Mouse (Mus musculus) midbrain, embryonic 10.5 days (tissue): Measurements from ENCODE around the gene Timm29. TPM values are rescaled to one million over a fixed set of nuclear protein-coding genes. Genes with fewer than 3 reads are reported as not detected.

ENCODE experiments used
- DNase-seq: peaks from one replicate; pipeline ENCODE4 v3.0.0-alpha.2; 2017; ENCODE audit warnings: low spot score
- H3K27ac ChIP-seq: fragments of 300-500 bp; sonication (generic); replicated peaks from 2 replicates; pipeline ENCODE4 v1.5.1; 2016; ENCODE audit warnings: mild to moderate bottlenecking
- H3K27me3 ChIP-seq: fragments of 300-500 bp; sonication (generic); 2 replicates; pipeline ENCODE4 v1.6.1; 2016; ENCODE audit warnings: low read depth, mild to moderate bottlenecking; ENCODE audit not compliant: poor library complexity, severe bottlenecking
- H3K36me3 ChIP-seq: fragments of 300-500 bp; sonication (generic); 2 replicates; pipeline ENCODE4 v1.6.1; 2016; ENCODE audit warnings: mild to moderate bottlenecking, moderate library complexity
- H3K4me1 ChIP-seq: fragments of 300-500 bp; sonication (generic); 2 replicates; pipeline ENCODE4 v1.6.1; 2016
- H3K4me3 ChIP-seq: fragments of 300-500 bp; sonication (generic); 2 replicates; pipeline ENCODE4 v1.5.1; 2016; ENCODE audit warnings: mild to moderate bottlenecking, moderate library complexity
- H3K9me3 ChIP-seq: fragments of 300-500 bp; sonication (generic); replicated peaks from 2 replicates; pipeline ENCODE4 v1.6.1; 2016; ENCODE audit warnings: mild to moderate bottlenecking
- WGBS: fragments of 180-500 bp; shearing (Covaris S2); methylation state at CpG from one replicate; pipeline ENCODE4 v1.1.7; 2016; 5-methylcytosine and 5-hydroxymethylcytosine counted together
- polyA plus RNA-seq: library from polyadenylated mRNA; unstranded; fragments of >200 nt; fragmentation: Nextera tagmentation; extraction: Ambion mirVana; gene quantifications from 2 replicates; pipeline ENCODE4 v1.2.1, GENCODE M21; 2016

Gene Timm29
- 32.0 and 37.1 TPM in 2 replicates for polyA plus RNA-seq

DNA sequence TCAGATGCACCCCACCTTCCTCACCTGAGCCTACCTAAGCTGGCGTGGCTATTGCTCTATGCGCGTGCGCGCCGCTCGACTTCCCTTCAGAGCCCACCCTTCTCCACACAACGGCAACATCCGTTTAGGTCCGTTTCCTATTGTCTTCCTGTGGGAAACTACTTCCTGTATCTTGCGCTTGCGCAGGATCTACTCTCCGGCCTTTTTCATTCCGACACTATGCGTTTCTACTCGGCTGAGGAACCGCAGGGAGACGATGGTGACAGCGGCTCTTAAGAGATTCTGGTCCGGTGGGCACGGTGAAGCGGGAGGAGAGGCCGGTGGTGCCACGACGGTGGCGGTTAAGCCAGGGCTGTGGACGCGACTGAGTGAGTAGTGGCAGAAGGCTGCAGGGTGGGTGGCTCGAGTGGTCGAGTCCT is at the start of gene Timm29, which contains the start of gene Yipf2:
Gene Timm29, plus strand, starts transcription at position 20 of the 419 bp plus-strand sequence.
Gene Yipf2, minus strand, starts transcription at position 126 of the 419 bp plus-strand sequence.
- H3K9me3 ChIP-seq: no peaks in the 10 kb centered on the region
- WGBS: under 1% methylated on average over 30 of the region's 30 CpGs
- H3K27me3 ChIP-seq: no peaks in the 10 kb centered on the region
- peak within 1 kb of the TSS; percentile 92 for H3K4me3 ChIP-seq
- H3K4me1 ChIP-seq: peaks cover 37% of the 10 kb centered on the region
- H3K36me3 ChIP-seq: peaks cover 64% of the 10 kb centered on the region
- peak within 1 kb of the TSS; percentile 86 for H3K27ac ChIP-seq
- DNase-seq: peak; percentile 91

DNA sequence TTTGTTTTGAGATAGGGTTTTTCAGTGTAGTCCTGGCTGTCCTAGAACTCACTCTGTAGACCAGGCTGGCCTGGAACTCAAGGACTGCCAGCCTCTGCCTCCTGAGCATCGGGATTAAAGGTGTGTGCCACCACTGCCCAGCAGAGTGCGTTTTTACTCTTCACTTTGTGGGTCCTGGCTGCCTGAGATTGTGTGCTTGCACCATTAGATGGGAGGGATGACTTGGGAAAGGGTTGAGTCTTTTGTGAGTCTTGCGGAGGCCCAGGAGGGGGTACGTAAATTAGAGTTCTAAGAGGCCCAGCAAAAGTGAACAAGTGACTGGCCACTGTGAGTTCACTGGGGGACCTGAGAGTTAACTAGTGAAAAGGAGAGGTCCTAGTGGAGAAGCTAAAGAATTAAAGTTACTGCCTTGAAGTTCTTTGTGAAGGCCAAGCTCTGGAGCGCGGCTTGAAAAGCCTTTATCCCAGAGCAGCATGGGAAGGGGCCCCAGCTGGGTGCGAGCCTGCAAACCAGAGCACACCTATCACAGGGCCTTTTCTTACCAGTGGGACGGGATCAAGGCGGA is 47.1 kb upstream of the Timm29 start:
- Histone ChIP-seq H3K27me3 (no peaks in the 10 kb centered on the region), H3K4me1 (peaks cover 30% of the 10 kb centered on the region), H3K36me3 (peaks cover 24% of the 10 kb centered on the region), H3K9me3 (no peaks in the 10 kb centered on the region), H3K27ac (peak overlapping the region; percentile 99), H3K4me3 (peak overlapping the region; percentile 94)
- no peak for DNase-seq
- 6% methylated on average over 9 of the region's 9 CpGs for WGBS

DNA sequence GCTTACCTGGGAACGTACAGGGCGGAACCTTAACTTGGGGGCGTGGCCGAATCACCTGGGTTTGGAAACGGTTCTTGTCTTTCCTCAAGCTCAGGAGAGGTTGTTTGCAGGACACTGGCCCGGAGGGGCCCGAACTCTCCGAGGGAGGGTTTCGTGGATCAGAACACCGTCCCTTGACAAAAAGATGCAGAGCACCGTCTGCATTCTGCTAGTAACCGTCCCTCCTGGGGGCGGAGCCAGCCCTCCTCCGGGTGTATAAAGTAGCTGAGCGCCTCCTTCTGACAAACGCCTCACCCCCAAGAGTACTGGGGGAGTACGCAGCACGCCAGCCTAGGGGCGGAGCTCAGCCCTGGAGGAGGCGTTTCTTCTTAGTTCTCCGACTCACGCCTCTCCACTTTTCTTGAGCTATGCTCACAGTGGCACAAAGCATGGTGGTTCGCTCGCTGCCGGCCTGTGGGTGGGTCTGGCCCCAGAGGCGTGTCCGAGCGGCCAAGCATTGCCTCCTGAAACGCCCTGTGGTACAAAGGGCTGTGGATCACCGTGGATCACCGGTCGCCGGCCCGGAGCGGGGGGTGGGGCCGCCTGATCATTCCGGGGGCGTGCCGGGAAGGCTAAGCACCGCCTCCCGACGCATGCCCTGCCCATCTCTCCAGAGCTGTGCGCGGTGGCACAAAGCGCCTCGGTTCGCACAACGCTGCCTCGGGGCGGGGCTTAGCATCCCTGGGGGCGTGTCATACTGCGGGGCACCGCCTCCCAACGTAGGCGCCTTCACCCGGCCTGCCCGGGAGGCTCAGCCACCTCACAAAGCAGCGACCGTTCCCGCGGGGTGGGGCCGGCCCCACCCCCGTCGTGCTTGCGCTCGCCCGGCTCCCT is 46.4 kb upstream of the Timm29 start:
- no peaks in the 10 kb centered on the region for H3K27me3 ChIP-seq
- 0% methylated on average over 67 of the region's 67 CpGs for WGBS
- H3K9me3 ChIP-seq: no peaks in the 10 kb centered on the region
- peak overlapping the region; percentile 99 for H3K27ac ChIP-seq
- peaks cover 30% of the 10 kb centered on the region for H3K36me3 ChIP-seq
- peak overlapping the region; percentile 94 for H3K4me3 ChIP-seq
- DNase-seq: peak; percentile 100
- peaks cover 30% of the 10 kb centered on the region for H3K4me1 ChIP-seq

DNA sequence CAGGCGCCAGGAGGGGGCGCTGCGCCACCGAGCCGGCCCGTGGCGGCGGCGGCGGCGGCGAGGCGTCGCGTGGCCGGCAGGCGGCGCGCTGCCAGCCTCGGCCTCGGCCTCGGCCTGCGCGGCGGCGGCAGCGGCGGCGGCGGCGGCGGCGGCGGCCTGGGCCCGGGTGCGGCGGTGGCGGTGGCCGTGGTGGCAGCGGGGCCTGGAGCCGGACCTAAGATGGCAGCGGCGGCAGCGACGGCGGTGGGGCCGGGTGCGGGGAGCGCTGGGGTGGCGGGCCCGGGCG is 45.8 kb upstream of the Timm29 start, which contains the start of gene Carm1:
Gene Carm1, plus strand, starts transcription at position 106 of the 286 bp plus-strand sequence.
- Histone ChIP-seq H3K4me1 (peaks cover 30% of the 10 kb centered on the region), H3K4me3 (peak within 1 kb of the TSS; percentile 94), H3K27me3 (no peaks in the 10 kb centered on the region), H3K9me3 (no peaks in the 10 kb centered on the region), H3K27ac (peak within 1 kb of the TSS; percentile 99), H3K36me3 (peaks cover 34% of the 10 kb centered on the region)
- 17% methylated on average over 52 of the region's 52 CpGs for WGBS
- no peak for DNase-seq

DNA sequence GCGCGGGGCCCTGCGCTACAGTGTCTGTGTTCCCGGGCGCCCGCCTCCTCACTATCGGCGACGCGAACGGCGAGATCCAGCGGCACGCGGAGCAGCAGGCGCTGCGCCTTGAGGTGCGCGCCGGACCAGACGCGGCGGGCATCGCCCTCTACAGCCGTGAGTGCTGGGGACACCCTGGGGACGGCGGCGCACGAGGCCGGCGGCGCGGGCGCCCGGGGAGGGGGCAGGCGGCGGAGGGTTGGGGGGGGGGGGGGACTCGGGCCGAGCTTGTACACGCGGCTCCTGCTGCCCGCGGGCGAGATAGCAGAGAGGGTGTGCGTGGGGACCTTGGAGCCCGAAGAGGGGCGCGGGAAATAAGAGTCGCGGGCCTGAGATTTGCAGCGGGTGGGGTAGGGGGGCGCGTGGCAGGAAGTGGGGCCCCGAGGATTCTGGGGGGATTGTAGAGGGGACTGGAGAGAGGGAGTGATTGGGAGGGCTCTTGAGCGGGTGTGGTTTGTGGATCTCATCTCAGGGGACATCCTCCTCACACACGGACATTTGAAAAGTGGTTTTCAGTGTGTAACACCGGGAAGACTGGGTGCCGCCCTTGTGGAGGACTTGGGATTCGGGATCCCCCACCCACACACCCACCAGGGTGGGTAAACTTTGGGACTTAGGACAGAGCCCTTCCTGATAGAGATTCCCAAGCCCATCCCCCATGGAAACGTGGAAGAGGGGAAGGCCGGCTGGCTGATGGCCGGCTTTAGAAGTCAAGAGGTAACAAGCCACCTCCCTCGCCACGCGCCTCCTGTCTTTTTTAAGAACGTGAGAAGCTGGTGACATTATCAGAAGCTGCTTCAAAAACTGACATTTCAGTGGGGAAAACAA is 45.2 kb upstream of the Timm29 start:
- Histone ChIP-seq H3K9me3 (no peaks in the 10 kb centered on the region), H3K27me3 (no peaks in the 10 kb centered on the region), H3K27ac (peak overlapping the region; percentile 99), H3K4me3 (peak overlapping the region; percentile 94), H3K4me1 (peaks cover 30% of the 10 kb centered on the region), H3K36me3 (peaks cover 36% of the 10 kb centered on the region)
- peak; percentile 74 for DNase-seq
- 1% methylated on average over 64 of the region's 66 CpGs for WGBS

DNA sequence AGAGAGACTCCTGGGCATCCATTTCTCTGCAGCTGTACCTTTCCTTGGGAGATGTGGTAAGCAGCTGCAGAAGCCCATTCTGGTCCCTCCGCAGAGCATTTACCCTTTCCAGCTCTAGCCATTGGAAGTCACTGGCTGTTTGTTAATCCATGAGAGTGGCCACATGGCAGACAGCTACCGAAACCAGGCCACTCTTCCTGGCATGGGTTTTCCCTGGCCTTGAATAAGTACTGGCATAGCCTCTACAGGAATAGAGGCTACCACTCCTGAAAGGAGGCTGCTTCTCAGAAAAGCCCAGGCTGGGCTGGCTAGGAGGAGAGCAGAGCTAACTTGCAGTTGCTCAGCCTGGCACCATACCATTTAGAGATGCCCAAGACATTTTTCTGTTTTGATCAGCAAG is 41.5 kb upstream of the Timm29 start:
- Histone ChIP-seq H3K9me3 (no peaks in the 10 kb centered on the region), H3K27me3 (no peaks in the 10 kb centered on the region), H3K4me3 (no peak overlapping the region), H3K4me1 (peaks cover 16% of the 10 kb centered on the region), H3K27ac (no peak overlapping the region), H3K36me3 (peaks cover 63% of the 10 kb centered on the region)
- no peak for DNase-seq
- WGBS: 94% methylated on average over 2 of the region's 2 CpGs

DNA sequence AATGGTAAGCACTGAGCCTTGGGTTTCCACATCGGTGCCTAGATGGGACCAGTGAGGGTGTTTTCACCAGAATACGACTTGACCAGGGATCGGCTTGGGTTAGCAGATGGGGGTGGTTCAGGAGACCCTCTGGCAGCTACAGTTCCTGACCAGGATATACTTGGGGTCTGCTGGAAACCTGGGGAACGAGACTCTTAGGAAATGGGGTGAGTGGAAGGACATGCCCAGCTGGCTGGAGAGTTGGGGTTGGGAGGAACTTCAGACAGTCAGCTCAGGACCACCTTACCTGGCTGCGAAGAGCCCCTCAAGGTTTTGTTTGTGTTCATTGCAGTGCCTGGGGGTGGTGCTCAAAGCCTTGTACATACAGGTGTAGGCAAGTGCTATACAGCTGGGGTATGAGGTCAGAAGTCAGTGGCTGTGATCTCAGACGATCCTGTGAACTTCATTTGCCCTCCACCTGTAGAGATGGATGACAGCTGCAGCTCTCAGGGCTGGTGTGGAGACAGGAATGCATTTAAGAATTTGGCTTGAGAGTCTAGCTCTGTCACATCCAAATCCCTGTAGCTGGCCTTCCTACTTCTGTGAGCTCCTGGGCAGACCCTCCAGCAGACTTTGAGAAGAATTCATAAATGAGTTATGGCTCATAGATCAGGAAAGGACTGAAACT is 38.8 kb upstream of the Timm29 start:
- H3K9me3 ChIP-seq: no peaks in the 10 kb centered on the region
- H3K27ac ChIP-seq: no peak overlapping the region
- no peaks in the 10 kb centered on the region for H3K27me3 ChIP-seq
- DNase-seq: no peak
- H3K4me3 ChIP-seq: no peak overlapping the region
- H3K4me1 ChIP-seq: peaks cover 15% of the 10 kb centered on the region
- WGBS: 93% methylated on average over 6 of the region's 6 CpGs
- H3K36me3 ChIP-seq: peaks cover 85% of the 10 kb centered on the region

DNA sequence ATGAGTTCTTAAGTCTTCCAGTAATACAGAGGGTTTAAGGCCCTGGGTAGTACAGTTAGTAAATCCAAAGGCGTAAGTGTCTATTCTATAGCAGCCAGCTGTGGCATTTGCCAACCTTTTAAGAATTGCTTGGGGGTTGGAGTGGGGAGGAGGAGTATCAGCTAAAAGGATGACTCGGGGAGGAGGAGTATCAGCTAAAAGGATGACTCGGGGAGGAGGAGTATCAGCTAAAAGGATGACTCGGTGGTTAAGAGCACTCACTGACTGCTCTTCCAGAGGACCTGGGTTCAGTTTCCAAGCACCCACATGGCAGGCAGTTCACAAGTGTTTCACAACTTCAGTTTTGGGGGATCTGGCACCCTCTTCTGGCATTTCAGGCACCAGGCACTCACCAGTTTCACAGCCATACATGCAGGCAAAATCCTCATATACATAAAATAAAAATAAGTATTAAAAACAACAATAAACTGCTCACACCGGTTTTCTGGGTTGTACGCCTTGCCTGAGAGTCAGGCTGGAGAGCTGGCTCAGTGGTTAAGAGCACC is 37.3 kb upstream of the Timm29 start:
- Histone ChIP-seq H3K9me3 (no peaks in the 10 kb centered on the region), H3K27me3 (no peaks in the 10 kb centered on the region), H3K4me3 (no peak overlapping the region), H3K4me1 (peaks cover 9% of the 10 kb centered on the region), H3K27ac (no peak overlapping the region), H3K36me3 (peaks cover 85% of the 10 kb centered on the region)
- no peak for DNase-seq
- 86% methylated on average over 6 of the region's 6 CpGs for WGBS

DNA sequence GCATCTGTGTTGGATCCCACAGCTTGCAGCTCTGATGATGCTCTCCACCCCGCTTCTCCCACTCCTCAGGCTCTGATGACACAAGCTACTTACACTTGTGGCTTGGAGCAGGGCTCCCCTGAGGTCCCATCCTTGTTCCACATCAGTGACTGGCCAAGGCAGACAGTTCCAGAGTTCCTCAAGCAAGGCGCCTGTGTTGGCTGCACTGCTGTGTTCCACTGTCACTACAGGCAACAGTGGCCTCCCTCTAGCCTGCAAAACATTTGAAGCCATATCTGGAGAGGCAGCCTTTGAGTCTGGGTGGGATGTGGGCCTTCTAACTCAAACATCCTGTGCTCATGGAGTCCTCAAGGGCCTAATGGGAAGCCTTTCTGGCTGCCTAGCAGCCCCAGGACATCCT is 35.5 kb upstream of the Timm29 start:
- Histone ChIP-seq H3K36me3 (peaks cover 85% of the 10 kb centered on the region), H3K27ac (0 out of 2 replicates have a peak overlapping the region, but pooled peaks have one; percentile 49), H3K9me3 (no peaks in the 10 kb centered on the region), H3K27me3 (no peaks in the 10 kb centered on the region), H3K4me3 (no peak overlapping the region), H3K4me1 (peaks cover 9% of the 10 kb centered on the region)
- DNase-seq: no peak
- 92% methylated on average over 2 of the region's 2 CpGs for WGBS

DNA sequence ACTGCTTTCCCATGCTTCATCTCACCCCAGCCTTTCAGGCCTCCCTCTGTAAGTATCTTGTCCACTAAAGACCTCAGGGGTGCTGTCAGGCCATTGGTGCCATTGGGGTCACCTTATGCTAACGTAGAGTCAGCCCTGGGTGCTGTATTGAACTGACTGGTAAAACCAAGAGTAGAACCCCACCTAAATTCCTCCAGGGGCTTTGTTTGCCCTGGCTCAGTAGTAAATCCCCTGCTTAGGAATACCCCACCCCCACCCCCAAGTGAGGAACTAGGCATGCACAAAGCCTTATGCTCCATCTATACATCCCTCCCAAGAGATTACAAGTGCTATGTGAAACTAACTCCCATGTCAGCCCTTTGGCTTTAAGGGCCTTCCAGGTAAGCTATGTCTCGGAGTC is 35.0 kb upstream of the Timm29 start:
- Histone ChIP-seq H3K36me3 (peaks cover 86% of the 10 kb centered on the region), H3K4me3 (no peak overlapping the region), H3K27me3 (no peaks in the 10 kb centered on the region), H3K27ac (peak overlapping the region; percentile 49; the same call in 1 of the 2 replicates), H3K4me1 (peaks cover 9% of the 10 kb centered on the region), H3K9me3 (no peaks in the 10 kb centered on the region)
- no peak for DNase-seq
- 90% methylated on average over 2 of the region's 2 CpGs for WGBS

DNA sequence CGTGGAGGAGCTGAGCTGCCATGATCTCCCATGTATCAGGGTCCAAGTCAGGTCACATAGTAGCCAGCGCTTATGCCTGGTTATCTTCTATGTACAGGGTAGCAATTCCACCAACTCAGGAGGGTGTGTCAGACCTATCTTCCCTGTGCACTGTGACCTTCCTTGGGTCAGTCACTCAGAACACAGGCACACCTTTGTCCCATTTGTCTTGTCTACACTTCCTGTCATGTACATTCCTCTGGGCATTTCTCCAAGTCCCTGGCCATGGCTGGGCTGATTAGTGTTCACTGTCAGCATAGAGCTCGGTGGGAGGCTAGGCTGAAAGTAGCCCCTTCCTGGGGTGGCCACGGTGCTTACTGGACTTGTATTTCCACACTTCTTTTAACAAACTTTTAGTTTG is 34.2 kb upstream of the Timm29 start:
- no peaks in the 10 kb centered on the region for H3K27me3 ChIP-seq
- peaks cover 9% of the 10 kb centered on the region for H3K4me1 ChIP-seq
- peaks cover 83% of the 10 kb centered on the region for H3K36me3 ChIP-seq
- H3K27ac ChIP-seq: no peak overlapping the region
- no peaks in the 10 kb centered on the region for H3K9me3 ChIP-seq
- DNase-seq: no peak
- no peak overlapping the region for H3K4me3 ChIP-seq
- 93% methylated on average over 4 of the region's 4 CpGs for WGBS

DNA sequence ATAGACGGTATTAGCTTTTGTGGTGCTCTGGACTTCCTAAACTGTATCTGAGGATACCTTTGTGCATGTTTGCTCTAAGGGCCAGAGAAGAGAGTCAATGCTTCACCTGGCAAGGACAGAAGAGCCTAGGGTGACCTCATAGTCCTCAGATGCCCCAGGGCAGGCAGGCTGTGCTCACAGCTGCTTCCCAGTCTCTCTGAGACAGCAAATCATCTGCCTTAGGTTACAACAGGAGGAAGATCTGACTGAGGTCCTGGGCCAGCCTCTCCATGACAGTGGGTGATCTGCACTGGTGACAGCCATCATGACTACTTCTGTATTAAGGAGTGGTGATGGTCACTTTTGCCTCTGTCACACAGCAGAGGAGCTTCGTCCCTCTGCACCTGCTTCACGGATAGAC is 33.4 kb upstream of the Timm29 start:
- DNase-seq: no peak
- peaks cover 76% of the 10 kb centered on the region for H3K36me3 ChIP-seq
- 96% methylated on average over 3 of the region's 3 CpGs for WGBS
- no peak overlapping the region for H3K27ac ChIP-seq
- H3K4me1 ChIP-seq: peaks cover 9% of the 10 kb centered on the region
- H3K27me3 ChIP-seq: no peaks in the 10 kb centered on the region
- H3K4me3 ChIP-seq: no peak overlapping the region
- H3K9me3 ChIP-seq: no peaks in the 10 kb centered on the region
